Mouse (Mus musculus): ENCODE measurements at regions not wholly inside any gene's neighbourhood (a gene's known extent, or its start where the extent isn't known, plus 50 kb on each side); places are given as distances from the start of the nearest gene placed in this dataset.

DNA sequence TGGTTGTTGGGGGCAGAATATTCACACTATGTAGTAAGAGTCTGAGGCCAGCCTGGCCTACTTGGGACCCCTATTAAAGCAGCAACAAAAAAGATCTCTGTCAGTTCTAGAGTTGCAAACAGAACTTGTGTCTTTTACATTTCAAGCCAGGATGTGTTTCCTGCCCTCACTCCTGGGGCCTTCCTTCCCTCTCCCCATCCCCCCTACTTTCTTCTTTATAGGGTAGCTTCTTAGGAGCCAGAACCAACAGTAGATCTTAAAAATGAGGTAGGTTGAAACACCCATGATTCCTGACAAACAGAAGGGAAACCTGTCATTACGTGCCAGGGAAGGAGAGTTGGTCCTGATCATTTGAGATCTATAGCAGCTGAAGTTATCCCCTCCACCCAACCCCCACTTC, 198.0 kb upstream of the Trib2 start:
- DNase-seq (ENCODE audit: low spot score), result no peak

DNA sequence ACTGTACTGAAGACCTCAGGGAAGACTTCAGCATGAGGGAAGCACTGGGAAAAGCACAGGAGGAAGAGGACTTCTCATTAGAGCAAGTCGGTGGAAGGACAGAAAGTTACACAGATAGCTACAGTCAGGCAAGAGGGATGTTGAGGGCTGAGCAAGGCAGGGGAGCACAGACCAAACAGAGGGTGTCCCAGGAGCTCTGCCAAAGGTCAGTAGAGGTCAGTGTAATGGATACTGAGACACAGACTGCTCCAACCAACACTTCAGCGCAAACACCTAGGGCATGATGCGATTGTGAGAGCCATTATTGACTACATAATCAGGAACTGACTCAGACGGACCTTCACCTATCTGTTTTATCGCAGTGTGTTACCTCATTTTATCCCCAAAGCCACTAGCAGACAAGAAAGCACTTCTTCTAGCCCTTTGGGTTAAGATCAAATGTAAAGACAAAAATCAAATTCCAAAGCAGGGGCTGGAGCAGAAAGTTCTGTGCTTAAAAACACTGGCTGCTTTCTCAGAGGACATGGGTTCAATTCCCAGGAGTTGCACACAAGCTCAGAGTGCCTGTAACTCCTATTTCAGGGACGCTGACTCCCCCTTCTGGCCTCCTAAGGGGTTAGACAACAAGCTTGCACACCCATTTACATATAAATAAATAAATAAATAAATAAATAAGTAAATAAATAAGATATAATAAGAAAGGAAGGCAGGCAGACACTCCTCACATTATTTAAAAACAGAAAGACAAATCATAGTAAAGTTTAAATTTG, 197.3 kb upstream of the Trib2 start:
- DNase-seq (ENCODE audit: low spot score), result no peak

GRCm38 (mm10) chr12:16013354-16013753, 196.6 kb upstream of the Trib2 start:
- DNase-seq (ENCODE audit: low spot score), result no peak

DNA sequence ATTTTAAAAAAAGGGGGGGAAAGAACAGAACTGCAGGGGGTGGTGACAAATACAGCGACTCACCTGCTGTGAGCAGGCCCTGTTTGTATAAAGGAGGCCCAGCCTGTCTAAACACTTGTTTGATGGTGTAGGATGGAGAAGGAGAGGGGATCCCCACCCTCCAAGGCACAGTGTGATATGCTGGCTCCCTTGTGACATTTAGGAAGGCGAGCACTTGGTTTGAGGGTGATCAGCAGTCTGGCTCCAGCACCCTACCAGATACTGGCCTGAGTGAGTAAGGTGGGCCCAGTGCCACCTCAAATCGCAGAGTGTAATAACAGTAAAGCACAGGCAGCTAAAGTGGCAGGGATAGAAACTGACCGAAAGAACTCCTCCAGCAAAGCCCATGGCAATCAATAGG, 195.4 kb upstream of the Trib2 start:
- DNase-seq (ENCODE audit: low spot score), result no peak

DNA sequence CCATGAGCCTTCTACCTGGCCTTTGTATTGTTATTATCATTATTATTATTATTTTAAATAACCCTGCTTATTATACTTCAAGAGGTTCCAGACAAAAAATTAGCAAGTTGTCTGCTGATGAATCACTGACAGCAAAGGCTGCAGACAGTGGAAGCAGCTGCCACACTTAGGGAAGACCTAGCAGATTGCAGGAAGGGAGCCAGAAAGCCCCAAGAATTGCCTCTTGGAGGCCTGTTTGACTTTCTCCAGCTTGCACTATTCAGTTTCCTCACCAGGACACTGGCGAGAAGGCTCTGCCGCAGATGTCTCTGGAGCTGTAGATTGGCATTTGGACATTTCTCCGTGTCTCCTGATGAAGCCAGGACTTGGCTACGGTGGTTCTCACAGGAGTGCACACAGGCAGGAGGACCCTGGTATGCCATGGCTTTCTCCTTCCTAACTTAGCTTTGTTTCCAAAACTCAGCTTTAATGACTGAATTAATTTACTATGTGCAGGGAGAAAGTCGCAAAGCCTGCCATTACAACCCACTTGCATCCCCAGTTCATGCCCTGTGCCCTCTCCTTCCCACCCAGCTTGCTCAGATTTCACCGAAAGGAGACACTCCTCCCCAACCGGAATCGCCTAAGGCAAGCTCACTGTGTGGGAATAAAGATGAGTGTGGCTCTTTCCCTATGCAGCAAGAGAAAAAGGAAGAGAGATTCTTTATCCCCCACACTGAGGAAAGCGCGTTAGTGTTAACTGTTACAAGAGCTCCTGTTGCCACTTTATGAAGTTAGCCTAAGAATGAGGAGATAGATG, 193.3 kb upstream of the Trib2 start:
- DNase-seq (ENCODE audit: low spot score), result no peak

- no peak for DNase-seq (ENCODE audit: low spot score)
Measured at GRCm38 (mm10) chr12:16008763-16009515, 192.2 kb upstream of the Trib2 start.

DNA sequence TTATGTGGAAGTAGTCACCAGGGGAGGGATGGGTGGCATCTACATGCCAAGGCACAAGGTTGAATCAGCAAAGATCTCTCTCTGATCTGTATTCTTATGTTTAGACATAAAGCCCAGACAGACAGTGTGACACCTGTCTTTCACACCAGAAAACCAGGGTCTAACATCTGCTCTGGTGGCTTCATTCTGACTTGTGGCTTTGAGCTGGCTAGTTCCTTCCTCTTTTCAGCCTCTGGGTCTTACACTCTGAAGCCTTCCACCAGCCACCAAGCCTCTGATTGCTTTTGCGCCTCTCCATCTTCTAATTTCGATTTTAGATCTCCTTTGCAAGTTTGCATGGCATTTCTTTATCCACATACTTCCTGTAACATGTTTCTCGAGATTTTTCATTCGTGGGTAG, 191.5 kb upstream of the Trib2 start:
- DNase-seq (ENCODE audit: low spot score), result no peak

DNA sequence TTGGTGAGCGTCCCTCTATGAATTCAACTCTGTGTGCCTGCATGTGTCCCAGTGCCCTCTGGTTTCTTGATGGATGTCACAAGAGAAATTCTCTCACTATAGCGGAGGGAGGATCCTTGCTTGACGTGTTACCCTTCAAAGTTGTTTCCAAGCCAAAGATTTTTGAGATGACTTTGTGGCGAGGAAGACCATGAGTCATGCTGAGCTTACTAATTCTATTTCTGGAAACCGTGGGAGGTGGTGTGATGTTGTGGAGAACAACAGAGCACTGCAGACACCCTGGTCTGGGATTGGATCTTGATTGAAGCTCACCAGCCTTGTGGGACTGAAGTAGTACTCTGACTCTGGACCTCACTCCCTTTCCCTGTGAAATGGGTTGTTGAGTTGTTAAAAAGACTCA, 190.0 kb upstream of the Trib2 start:
- peak; percentile 41 for DNase-seq (ENCODE audit: low spot score)

DNA sequence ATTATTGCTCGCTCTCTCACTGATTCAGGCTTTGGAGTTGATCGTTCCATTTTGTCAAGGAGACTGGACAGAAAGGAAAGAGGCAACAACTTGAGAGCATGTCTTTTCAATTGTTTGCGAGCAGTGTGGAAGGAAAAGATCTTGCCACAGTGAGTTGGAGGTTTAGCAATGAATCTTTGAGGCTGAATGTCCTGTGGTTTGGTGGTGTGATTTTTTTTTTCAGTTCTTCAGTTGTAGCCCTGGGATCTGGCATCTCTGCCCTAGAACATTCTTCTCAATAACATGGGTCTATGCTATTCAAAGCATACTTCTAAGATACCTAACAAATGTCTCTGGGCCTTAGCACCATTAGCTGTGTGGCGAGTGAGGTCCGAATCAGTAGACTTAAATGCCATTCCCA, 189.6 kb upstream of the Trib2 start:
- DNase-seq (ENCODE audit: low spot score), result no peak

- DNase-seq (ENCODE audit: low spot score), result no peak
Measured at GRCm38 (mm10) chr12:16001811-16002210, 185.1 kb upstream of the Trib2 start.

- no peak for DNase-seq (ENCODE audit: low spot score)
Measured at GRCm38 (mm10) chr12:16001225-16001624, 184.5 kb upstream of the Trib2 start.

DNA sequence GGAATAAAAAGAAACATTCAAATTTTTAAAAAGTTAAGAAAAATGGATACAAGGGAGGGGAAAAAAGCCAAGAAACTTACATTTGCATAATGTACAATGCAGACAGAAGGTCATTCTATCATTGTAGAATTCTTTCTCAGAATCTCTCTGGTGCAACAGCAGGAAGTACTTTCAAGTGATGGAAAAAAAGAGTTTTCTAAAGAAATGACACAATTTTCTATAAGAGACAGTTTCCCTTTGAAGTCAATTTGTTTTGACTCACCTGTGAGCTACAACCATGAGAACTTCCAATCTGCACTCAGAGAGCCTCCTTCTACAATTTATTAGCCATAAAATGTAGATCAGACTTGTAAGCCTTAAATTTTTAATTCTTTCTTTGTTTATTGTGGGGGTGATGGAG, 181.6 kb upstream of the Trib2 start:
- no peak for DNase-seq (ENCODE audit: low spot score)

DNA sequence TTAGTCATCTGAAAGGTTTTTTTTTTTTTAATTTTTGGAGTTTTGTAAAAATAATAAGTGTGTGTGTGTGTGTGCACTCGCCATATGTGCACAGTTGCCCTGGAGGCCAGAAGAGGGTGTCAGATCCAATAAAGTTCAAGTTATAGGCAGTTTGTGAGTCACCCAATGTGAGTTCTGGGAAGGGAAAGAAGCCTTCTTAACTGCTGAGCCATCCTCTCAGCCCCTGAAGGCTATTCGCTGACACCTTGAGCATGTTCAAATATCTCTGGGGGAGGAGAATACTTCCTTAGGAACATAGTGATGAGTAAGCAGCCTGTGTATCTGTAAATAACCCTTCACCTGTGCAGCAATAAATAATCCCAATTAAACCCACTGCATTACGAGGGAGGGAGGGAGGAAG, 177.1 kb upstream of the Trib2 start:
- no peak for DNase-seq (ENCODE audit: low spot score)

GRCm38 (mm10) chr12:15986351-15986750, 169.6 kb upstream of the Trib2 start:
- no peak for DNase-seq (ENCODE audit: low spot score)

- DNase-seq (ENCODE audit: low spot score), result no peak
Measured at GRCm38 (mm10) chr12:15985649-15986048, 168.9 kb upstream of the Trib2 start.

DNA sequence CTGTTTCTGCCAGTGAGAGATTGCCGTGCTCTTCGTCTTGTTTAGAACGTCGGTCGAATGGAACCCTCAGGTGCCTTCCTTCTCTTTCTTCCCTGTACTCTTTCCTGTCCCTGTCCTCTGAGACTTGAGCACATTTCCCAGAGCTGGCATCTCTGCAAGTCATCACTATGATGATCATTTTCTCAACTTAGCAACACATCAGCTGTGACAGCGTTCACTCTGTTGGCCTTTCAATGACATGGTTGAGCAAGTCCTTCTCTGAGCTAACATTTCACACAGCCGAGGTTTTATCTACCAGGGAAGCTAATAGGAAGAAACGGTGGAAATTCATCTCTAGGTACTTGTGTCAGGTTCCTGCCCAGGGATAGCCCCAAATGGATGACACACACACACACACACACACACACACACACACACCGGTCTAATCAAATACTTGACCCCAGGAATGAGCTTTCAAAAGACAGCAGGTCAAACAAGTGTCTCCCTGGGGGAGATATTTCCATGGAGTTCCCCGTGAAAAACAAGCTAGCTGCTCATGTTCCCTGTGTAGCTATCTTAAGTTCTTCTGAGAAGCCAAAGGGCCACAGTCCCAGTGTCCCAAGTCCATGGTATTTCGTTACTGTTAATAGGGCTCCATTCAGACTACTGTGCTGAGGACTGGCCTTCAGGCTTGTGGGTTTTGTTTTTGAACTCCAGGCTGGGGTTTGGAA, 167.0 kb upstream of the Trib2 start:
- no peak for DNase-seq (ENCODE audit: low spot score)

DNA sequence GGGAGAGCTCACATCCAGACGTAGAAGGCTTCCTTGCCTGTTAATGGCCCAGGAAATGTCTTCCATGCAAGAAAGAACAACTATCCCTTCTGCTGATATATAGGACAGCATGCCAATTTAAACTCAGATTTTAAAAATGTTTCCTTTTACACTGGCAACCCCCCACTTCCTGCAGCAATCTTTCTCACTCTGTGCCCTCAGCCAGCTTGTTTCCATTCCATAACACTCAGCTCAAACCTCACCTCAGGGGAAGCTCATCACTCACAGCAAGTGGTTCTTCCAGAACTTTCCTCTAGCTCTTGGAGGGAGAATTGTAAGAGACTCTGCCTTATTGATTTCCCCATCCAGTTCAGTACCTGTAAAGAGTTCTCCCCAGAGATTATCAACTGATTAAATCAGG, 165.0 kb upstream of the Trib2 start:
- DNase-seq (ENCODE audit: low spot score), result no peak

- DNase-seq (ENCODE audit: low spot score), result no peak
Measured at GRCm38 (mm10) chr12:15979233-15979632, 162.5 kb upstream of the Trib2 start.

- DNase-seq (ENCODE audit: low spot score), result no peak
Measured at GRCm38 (mm10) chr12:15971786-15972185, 155.1 kb upstream of the Trib2 start.

GRCm38 (mm10) chr12:15970262-15970661, 153.5 kb upstream of the Trib2 start:
- DNase-seq (ENCODE audit: low spot score), result no peak

GRCm38 (mm10) chr12:15967550-15968102, 150.9 kb upstream of the Trib2 start:
- DNase-seq (ENCODE audit: low spot score), result no peak

DNA sequence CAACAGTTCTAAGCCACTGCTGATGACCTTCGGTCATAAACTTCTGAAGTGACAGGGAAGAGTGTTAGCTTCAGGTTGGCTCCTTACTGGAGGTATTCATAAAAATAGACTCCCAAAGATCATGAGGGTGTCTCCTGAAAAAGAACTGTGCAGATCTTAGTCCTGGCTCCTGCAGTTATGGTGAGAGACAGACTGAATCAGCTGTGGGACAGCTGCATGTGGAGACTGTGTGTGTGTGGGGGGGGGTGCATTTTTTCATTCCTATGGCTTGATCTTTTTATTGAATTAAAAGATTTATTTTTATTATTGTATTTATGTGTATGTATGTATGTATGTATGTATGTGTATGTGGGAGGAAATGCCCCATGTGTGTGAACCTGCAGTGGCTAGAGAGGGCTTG, 149.9 kb upstream of the Trib2 start:
- DNase-seq (ENCODE audit: low spot score), result no peak

All from adipocyte (in vitro differentiated cells).